Mouse (Mus musculus) thymus, postnatal 10 days (tissue): ENCODE data around the gene Pf4.

ENCODE experiments used
- DNase-seq, 2 experiments: peaks; one replicate each; pipeline ENCODE4 v3.0.0; 2021; ENCODE audit warnings: low spot score in 2 of 2

Pf4 gene

GRCm38 (mm10) chr5:90771880-90772653, at the start of gene Pf4:
Gene Pf4, plus strand, starts transcription at chr5:90772435.
- no peak for DNase-seq

- DNase-seq: no peak
Observed at GRCm38 (mm10) chr5:90722656-90723055, 49.6 kb upstream of the Pf4 start.

GRCm38 (mm10) chr5:90728254-90728653, 44.0 kb upstream of the Pf4 start:
- DNase-seq: no peak

GRCm38 (mm10) chr5:90731480-90731879, 40.8 kb upstream of the Pf4 start:
- no peak for DNase-seq

GRCm38 (mm10) chr5:90742029-90742428, 30.2 kb upstream of the Pf4 start:
- no peak for DNase-seq

- DNase-seq: no peak
Observed at GRCm38 (mm10) chr5:90753934-90754333, 18.3 kb upstream of the Pf4 start.

- no peak for DNase-seq
Observed at GRCm38 (mm10) chr5:90758020-90758605, 14.1 kb upstream of the Pf4 start.

- no peak for DNase-seq
Observed at GRCm38 (mm10) chr5:90759077-90760065, 12.9 kb upstream of the Pf4 start, which contains the start of gene Cxcl5. Gene Cxcl5, plus strand, starts transcription at chr5:90759360.

GRCm38 (mm10) chr5:90760303-90760702, 11.9 kb upstream of the Pf4 start:
- DNase-seq: no peak

GRCm38 (mm10) chr5:90760844-90761243, 11.4 kb upstream of the Pf4 start:
- DNase-seq: no peak

- DNase-seq: no peak
Observed at GRCm38 (mm10) chr5:90761834-90762233, 10.4 kb upstream of the Pf4 start.

- DNase-seq: no peak
Observed at GRCm38 (mm10) chr5:90763912-90764665, 8.1 kb upstream of the Pf4 start.

GRCm38 (mm10) chr5:90765821-90766606, 6.2 kb upstream of the Pf4 start:
- DNase-seq: no peak

GRCm38 (mm10) chr5:90768218-90768617, 4.0 kb upstream of the Pf4 start, which contains the start of gene Ppbp:
Gene Ppbp, plus strand, starts transcription at chr5:90768518.
- DNase-seq: no peak

- no peak for DNase-seq
Observed at GRCm38 (mm10) chr5:90771369-90771768, 866 bp upstream of the Pf4 start.

- DNase-seq: no peak
Observed at GRCm38 (mm10) chr5:90775562-90775961, 3.3 kb downstream of the Pf4 start.

- DNase-seq: no peak
Observed at GRCm38 (mm10) chr5:90777621-90778020, 5.4 kb downstream of the Pf4 start.

GRCm38 (mm10) chr5:90778856-90779255, 6.6 kb downstream of the Pf4 start:
- no peak for DNase-seq

GRCm38 (mm10) chr5:90783697-90784096, 11.5 kb downstream of the Pf4 start:
- DNase-seq: no peak
